ENCODE assay signal across 13 mouse cellular contexts in genomic region chr4:137465125-137465787, GRCm38 (mm10). TPM values are rescaled to one million over a fixed set of nuclear protein-coding genes. Genes with fewer than 3 reads are reported as not detected.
A peak's percentile ranks its signal among the peaks of the same experiment; 100 is the strongest.
DNase-seq lines count a peak whose midpoint lies in the region; ATAC-seq and TF ChIP-seq lines count a peak whose summit lies in the region.
"Had no signal": no experiment of that assay in that cellular context is flagged by ENCODE, and none has a peak within 500 bp of the region (broad histone marks: within the 10 kb centered on the region; RNA-seq: fewer than 3 reads in every experiment).

No protein-coding gene starts in this region.

- H3K9me3 ChIP-seq in forebrain, embryonic 10.5 days, result no peaks in the 10 kb centered on the region
- H3K9me3 ChIP-seq in forebrain, embryonic 13.5 days (replicated peaks), result 0 out of 2 replicates have a peak, but pooled peaks cover 3% of the 10 kb centered on the region
- no peaks in the 10 kb centered on the region for H3K9me3 ChIP-seq in lung, embryonic 16.5 days (ENCODE audit: control insufficient read depth, low read length)
- no peaks in the 10 kb centered on the region for H3K9me3 ChIP-seq in limb, embryonic 15.5 days
- H3K9me3 ChIP-seq: liver, embryonic 13.5 days had no signal

- H3K27me3 ChIP-seq in forebrain, embryonic 10.5 days (ENCODE audit: poor library complexity, severe bottlenecking), result peaks cover 7% of the 10 kb centered on the region
- H3K27me3 ChIP-seq in forebrain, embryonic 13.5 days, result no peaks in the 10 kb centered on the region; the same call in 1 of the 2 replicates
- no peaks in the 10 kb centered on the region for H3K27me3 ChIP-seq in lung, embryonic 16.5 days (ENCODE audit: control insufficient read depth, insufficient read depth, low read depth, low read length)
- no peaks in the 10 kb centered on the region for H3K27me3 ChIP-seq in limb, embryonic 15.5 days

- TF ChIP-seq CTCF in lung, adult 2 months (IDR thresholded peaks at IDR 0.05; ENCODE audit: insufficient read depth, low read length), result no peak

- no peak for TF ChIP-seq POLR2A in lung, adult 2 months (IDR thresholded peaks at IDR 0.05; ENCODE audit: borderline replicate concordance, extremely low read depth, low read depth, low read length)

- 79% methylated on average over 13 of the region's 13 CpGs for WGBS in forebrain, embryonic 10.5 days
- WGBS in forebrain, embryonic 13.5 days, result 80% methylated on average over 13 of the region's 13 CpGs
- 62% methylated on average over 13 of the region's 13 CpGs for WGBS in lung, embryonic 16.5 days
- 49% methylated on average over 13 of the region's 13 CpGs for WGBS in lung, adult 2 months
- 66% methylated on average over 13 of the region's 13 CpGs for WGBS in limb, embryonic 15.5 days

- no peak overlapping the region for H3K4me3 ChIP-seq in forebrain, embryonic 10.5 days
- no peak overlapping the region for H3K4me3 ChIP-seq in forebrain, embryonic 13.5 days
- H3K4me3 ChIP-seq in lung, embryonic 16.5 days (ENCODE audit: low read length), result no peak overlapping the region
- H3K4me3 ChIP-seq in lung, adult 2 months (replicated peaks; ENCODE audit: extremely low read depth, low read depth, low read length), result no peak overlapping the region
- H3K4me3 ChIP-seq in limb, embryonic 15.5 days, result no peak overlapping the region
- H3K4me3 ChIP-seq: liver, embryonic 13.5 days had no signal

- no peak for DNase-seq in forebrain, embryonic 10.5 days (ENCODE audit: extremely low spot score, low spot score)
- DNase-seq in lung, adult 2 months, result no peak
- DNase-seq in heart, postnatal 25 days (ENCODE audit: low spot score), result peak; percentile 63
- no peak for DNase-seq in layer of hippocampus, postnatal 14 days (ENCODE audit: low spot score in 2 of 2)
- DNase-seq in urinary bladder, postnatal 14 days (ENCODE audit: low spot score), result no peak
- DNase-seq: adrenal gland, postnatal 14 days; cerebellum, adult 8-10 months; gastrocnemius, postnatal 10 days; liver, embryonic 13.5 days had no signal

- H3K4me1 ChIP-seq in forebrain, embryonic 10.5 days, result peaks cover 58% of the 10 kb centered on the region
- peaks cover 24% of the 10 kb centered on the region for H3K4me1 ChIP-seq in forebrain, embryonic 13.5 days
- H3K4me1 ChIP-seq in lung, embryonic 16.5 days (replicated peaks; ENCODE audit: control insufficient read depth, insufficient read depth, low read length), result peaks cover 37% of the 10 kb centered on the region
- peaks cover 6% of the 10 kb centered on the region for H3K4me1 ChIP-seq in lung, adult 2 months (ENCODE audit: control insufficient read depth, insufficient read depth, low read length)
- H3K4me1 ChIP-seq in limb, embryonic 15.5 days, result peaks cover 48% of the 10 kb centered on the region

- H3K36me3 ChIP-seq in forebrain, embryonic 10.5 days (replicated peaks), result no peaks in the 10 kb centered on the region
- H3K36me3 ChIP-seq in forebrain, embryonic 13.5 days (ENCODE audit: poor library complexity, severe bottlenecking), result no peaks in the 10 kb centered on the region
- H3K36me3 ChIP-seq in lung, embryonic 16.5 days (ENCODE audit: control insufficient read depth, insufficient read depth, low read length), result no peaks in the 10 kb centered on the region
- H3K36me3 ChIP-seq in limb, embryonic 15.5 days, result no peaks in the 10 kb centered on the region
- H3K36me3 ChIP-seq: liver, embryonic 13.5 days had no signal

- no peak overlapping the region for H3K9ac ChIP-seq in forebrain, embryonic 13.5 days
- no peak overlapping the region for H3K9ac ChIP-seq in lung, embryonic 16.5 days (ENCODE audit: low read length)
- H3K9ac ChIP-seq in limb, embryonic 15.5 days, result no peak overlapping the region
- H3K9ac ChIP-seq: liver, embryonic 13.5 days had no signal

- intact Hi-C loops in heart, postnatal 25 days (cut with DNase I), result loop anchor here (2.0 kb wide), 1 partner anchor 34 kb away; no protein-coding TSS in a partner anchor

- no peak for ATAC-seq in forebrain, embryonic 13.5 days
- ATAC-seq in lung, embryonic 16.5 days (ENCODE audit: low read depth), result no peak
- ATAC-seq in limb, embryonic 15.5 days (ENCODE audit: insufficient number of reproducible peaks, low FRiP score, low TSS enrichment, low read depth), result no peak

- H3K4me2 ChIP-seq in forebrain, embryonic 13.5 days, result no peak overlapping the region
- no peak overlapping the region for H3K4me2 ChIP-seq in lung, embryonic 16.5 days (ENCODE audit: low read depth, low read length)
- H3K4me2 ChIP-seq in limb, embryonic 15.5 days, result no peak overlapping the region
- H3K4me2 ChIP-seq: liver, embryonic 13.5 days had no signal

- peak overlapping the region; percentile 33; the same call in 1 of the 2 replicates for H3K27ac ChIP-seq in forebrain, embryonic 10.5 days
- H3K27ac ChIP-seq in forebrain, embryonic 13.5 days, result no peak overlapping the region
- peak overlapping the region; percentile 50 for H3K27ac ChIP-seq in lung, embryonic 16.5 days (ENCODE audit: low read length)
- H3K27ac ChIP-seq in limb, embryonic 15.5 days, result peak overlapping the region; percentile 65
- H3K27ac ChIP-seq: liver, embryonic 13.5 days had no signal

RNA-seq across cellular contexts. Expression of gene Hspg2, which starts 3.3 kb away (rescaled TPM):
- polyA plus RNA-seq in forebrain, embryonic 10.5 days (2016; fragmentation: Nextera tagmentation; extraction: Ambion mirVana), result 15.6 and 17.9 TPM in 2 replicates
- 4.8 and 6.5 TPM in 2 replicates for polyA plus RNA-seq in forebrain, embryonic 13.5 days (2015; fragmentation: Nextera tagmentation; extraction: Ambion mirVana)
- polyA plus RNA-seq in lung, embryonic 16.5 days (2015; fragmentation: Nextera tagmentation; extraction: Ambion mirVana), result 34.7 and 35.2 TPM in 2 replicates
- polyA plus RNA-seq in lung, adult 2 months (2012; rRNA removed), result 67.8 and 76.2 TPM in 2 replicates
- total RNA-seq in heart, postnatal 25 days (2021), result 100 to 1,000 TPM; 249 to 297 TPM
- 40.6 and 44.5 TPM in 2 replicates for polyA plus RNA-seq in limb, embryonic 15.5 days (2015; fragmentation: Nextera tagmentation; extraction: Ambion mirVana)
- 10 to 100 TPM; 11.5 to 17.9 TPM for total RNA-seq in layer of hippocampus, postnatal 14 days (2021)

RNA-seq across cellular contexts. Expression of gene 1700013G24Rik, which starts 12.2 kb away (rescaled TPM):
- not detected in 2 replicates for polyA plus RNA-seq in forebrain, embryonic 10.5 days (2016; fragmentation: Nextera tagmentation; extraction: Ambion mirVana)
- not detected in 2 replicates for polyA plus RNA-seq in forebrain, embryonic 13.5 days (2015; fragmentation: Nextera tagmentation; extraction: Ambion mirVana)
- polyA plus RNA-seq in lung, embryonic 16.5 days (2015; fragmentation: Nextera tagmentation; extraction: Ambion mirVana), result not detected in 2 replicates
- polyA plus RNA-seq in lung, adult 2 months (2012; rRNA removed), result 0.15 TPM in 1 of 2 replicates, not detected in the other
- not detected for total RNA-seq in heart, postnatal 25 days (2021)
- polyA plus RNA-seq in limb, embryonic 15.5 days (2015; fragmentation: Nextera tagmentation; extraction: Ambion mirVana), result 0.23 and 0.40 TPM in 2 replicates
- total RNA-seq in layer of hippocampus, postnatal 14 days (2021), result not detected
- total RNA-seq: adrenal gland, postnatal 14 days; gastrocnemius, postnatal 10 days had no signal
- polyA plus RNA-seq: large intestine, adult 2 months; liver, embryonic 13.5 days had no signal

RNA-seq across cellular contexts. Expression of gene Cela3b, which starts 34.9 kb away (rescaled TPM):
- not detected in 2 replicates for polyA plus RNA-seq in forebrain, embryonic 10.5 days (2016; fragmentation: Nextera tagmentation; extraction: Ambion mirVana)
- polyA plus RNA-seq in forebrain, embryonic 13.5 days (2015; fragmentation: Nextera tagmentation; extraction: Ambion mirVana), result not detected in 2 replicates
- polyA plus RNA-seq in lung, embryonic 16.5 days (2015; fragmentation: Nextera tagmentation; extraction: Ambion mirVana), result not detected in 2 replicates
- 0.57 and 12.5 TPM in 2 replicates for polyA plus RNA-seq in lung, adult 2 months (2012; rRNA removed)
- total RNA-seq in heart, postnatal 25 days (2021), result not detected
- 0.70 TPM in 1 of 2 replicates, not detected in the other for polyA plus RNA-seq in limb, embryonic 15.5 days (2015; fragmentation: Nextera tagmentation; extraction: Ambion mirVana)
- total RNA-seq in layer of hippocampus, postnatal 14 days (2021), result not detected
- total RNA-seq: adrenal gland, postnatal 14 days; gastrocnemius, postnatal 10 days had no signal

RNA-seq across cellular contexts. Expression of gene Cela3a, which starts 55.7 kb away (rescaled TPM):
- polyA plus RNA-seq in forebrain, embryonic 10.5 days (2016; fragmentation: Nextera tagmentation; extraction: Ambion mirVana), result not detected in 2 replicates
- not detected in 2 replicates for polyA plus RNA-seq in forebrain, embryonic 13.5 days (2015; fragmentation: Nextera tagmentation; extraction: Ambion mirVana)
- polyA plus RNA-seq in lung, embryonic 16.5 days (2015; fragmentation: Nextera tagmentation; extraction: Ambion mirVana), result not detected in 2 replicates
- not detected in 2 replicates for polyA plus RNA-seq in lung, adult 2 months (2012; rRNA removed)
- total RNA-seq in heart, postnatal 25 days (2021), result not detected
- polyA plus RNA-seq in limb, embryonic 15.5 days (2015; fragmentation: Nextera tagmentation; extraction: Ambion mirVana), result not detected in 2 replicates
- total RNA-seq in layer of hippocampus, postnatal 14 days (2021), result not detected
- total RNA-seq: adrenal gland, postnatal 14 days; gastrocnemius, postnatal 10 days had no signal
- polyA plus RNA-seq: large intestine, adult 2 months; liver, embryonic 13.5 days had no signal
